8 mouse cellular contexts compared by ENCODE assay signal in the genomic region with DNA sequence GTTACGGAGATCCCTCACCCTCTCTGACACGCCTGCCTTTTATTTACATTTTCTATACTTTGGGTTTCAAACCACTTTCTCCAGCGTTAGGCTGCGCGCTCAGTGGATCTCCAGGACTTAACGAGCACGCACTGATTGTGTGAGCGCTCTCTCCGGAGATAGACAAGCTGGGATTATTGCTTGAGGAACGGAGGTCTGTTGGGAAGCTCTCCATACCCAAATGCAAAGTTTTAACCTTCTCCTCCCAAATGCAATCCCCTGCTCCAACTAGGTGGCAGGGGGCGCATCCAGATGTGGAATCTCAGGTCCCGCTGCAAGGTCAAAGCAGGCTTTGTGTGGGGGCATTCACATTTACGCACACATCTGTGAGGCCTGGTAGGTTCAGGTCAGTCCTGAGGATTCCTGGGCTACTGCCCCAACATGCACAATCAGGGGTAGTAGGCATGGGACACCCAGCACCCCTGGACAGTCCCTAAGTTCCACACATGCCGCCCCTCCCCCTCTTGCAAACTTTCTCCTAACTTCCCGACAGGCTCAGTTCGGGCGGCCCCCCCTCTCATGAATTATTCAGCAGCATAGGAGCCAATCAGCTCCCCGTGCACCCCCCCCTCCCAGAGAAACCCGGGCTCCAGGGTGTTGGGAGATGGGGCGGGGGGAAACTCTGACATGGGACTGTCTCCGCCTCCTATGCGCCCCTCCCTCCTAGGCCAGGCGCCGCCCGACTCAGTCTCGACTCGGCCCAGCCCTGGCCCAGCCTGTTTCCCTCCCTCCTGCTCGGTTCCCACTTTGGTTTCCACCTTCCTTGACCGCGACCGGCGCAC. TPM values are rescaled to one million over a fixed set of nuclear protein-coding genes. Genes with fewer than 3 reads are reported as not detected.
DNase-seq lines count a peak whose midpoint lies in the region; ATAC-seq and TF ChIP-seq lines count a peak whose summit lies in the region.

TSS of gene Ephb4 (plus strand) at position 726 of the 821 bp plus-strand sequence.

- under 1% methylated on average over 31 of the region's 32 CpGs for WGBS in forebrain, embryonic 16.5 days
- WGBS in liver, postnatal 0 days (ENCODE audit: insufficient replicate concordance), result 2% methylated on average over 28 of the region's 32 CpGs

- peak; percentile 48; the same call in 1 of the 2 replicates for TF ChIP-seq EP300 in liver, postnatal 0 days (IDR thresholded peaks at IDR 0.05; ENCODE audit: low read depth)

- H3K27me3 ChIP-seq in forebrain, embryonic 16.5 days (replicated peaks; ENCODE audit: control insufficient read depth, insufficient read depth, low read length), result peaks cover 6% of the 10 kb centered on the region; the same call in 1 of the 2 replicates
- peaks cover 37% of the 10 kb centered on the region for H3K27me3 ChIP-seq in liver, postnatal 0 days (ENCODE audit: insufficient read depth, low read length)

- H3K9ac ChIP-seq in forebrain, embryonic 16.5 days (replicated peaks; ENCODE audit: low read depth, low read length), result peak within 1 kb of the TSS; percentile 82
- peak within 1 kb of the TSS; percentile 74 for H3K9ac ChIP-seq in liver, postnatal 0 days (replicated peaks)

- peak; percentile 87 for ATAC-seq in forebrain, embryonic 16.5 days
- peak; percentile 83 for ATAC-seq in liver, postnatal 0 days

- intact Hi-C loops in heart, postnatal 10 days (cut with DNase I), result no loop called here

- TF ChIP-seq CTCF in liver, postnatal 0 days (IDR thresholded peaks at IDR 0.05; ENCODE audit: low read depth), result peak; percentile 25; the same call in 1 of the 2 replicates

- DNase-seq in ES-CJ7 (ENCODE audit: low read depth, low spot score), result peak; percentile 97
- DNase-seq in adrenal gland, postnatal 4 days (ENCODE audit: low spot score in 2 of 2), result peak; percentile 69 to 88
- DNase-seq in heart, postnatal 10 days, result peak; percentile 96 to 97
- DNase-seq in kidney, postnatal 36 days, result peak; percentile 98 to 99
- peak; percentile 84 for DNase-seq in liver, postnatal 0 days
- DNase-seq in ovary, adult 18-20 months (ENCODE audit: low spot score), result peak; percentile 95
- peak; percentile 84 to 94 for DNase-seq in urinary bladder, postnatal 36 days (ENCODE audit: low spot score in 2 of 2)

- H3K4me1 ChIP-seq in forebrain, embryonic 16.5 days (replicated peaks; ENCODE audit: control insufficient read depth, insufficient read depth, low read length), result peaks cover 42% of the 10 kb centered on the region
- peaks cover 16% of the 10 kb centered on the region for H3K4me1 ChIP-seq in liver, postnatal 0 days (ENCODE audit: insufficient read depth)

- H3K27ac ChIP-seq in forebrain, embryonic 16.5 days (ENCODE audit: low read length), result peak within 1 kb of the TSS; percentile 53; the same call in 1 of the 2 replicates
- H3K27ac ChIP-seq in liver, postnatal 0 days (ENCODE audit: low read depth), result peak within 1 kb of the TSS; percentile 87

- H3K36me3 ChIP-seq in forebrain, embryonic 16.5 days (ENCODE audit: control insufficient read depth, insufficient read depth), result no peaks in the 10 kb centered on the region
- H3K36me3 ChIP-seq in liver, postnatal 0 days (replicated peaks; ENCODE audit: insufficient read depth, low read length), result no peaks in the 10 kb centered on the region

- H3K9me3 ChIP-seq in forebrain, embryonic 16.5 days (ENCODE audit: control insufficient read depth, low read length), result no peaks in the 10 kb centered on the region
- no peaks in the 10 kb centered on the region for H3K9me3 ChIP-seq in liver, postnatal 0 days (ENCODE audit: low read length)

- H3K4me3 ChIP-seq in forebrain, embryonic 16.5 days (replicated peaks; ENCODE audit: low read length), result peak within 1 kb of the TSS; percentile 72
- H3K4me3 ChIP-seq in liver, postnatal 0 days (ENCODE audit: low read depth, low read length), result peak within 1 kb of the TSS; percentile 59

- H3K4me2 ChIP-seq in forebrain, embryonic 16.5 days (ENCODE audit: low read length), result peak within 1 kb of the TSS; percentile 99
- H3K4me2 ChIP-seq in liver, postnatal 0 days (ENCODE audit: low read depth, low read length), result peak within 1 kb of the TSS; percentile 74

RNA-seq across cellular contexts. Expression of gene Ephb4, which starts in this region (rescaled TPM):
- 10 to 100 TPM; 88.1 to 89.4 TPM for total RNA-seq in adrenal gland, postnatal 4 days (2021)
- 6.1 and 8.1 TPM in 2 replicates for polyA plus RNA-seq in forebrain, embryonic 16.5 days (2015; fragmentation: Nextera tagmentation; extraction: Ambion mirVana)
- 100 to 1,000 TPM; 103 to 111 TPM for total RNA-seq in heart, postnatal 10 days (2021)
- 5.7 and 5.9 TPM in 2 replicates for polyA plus RNA-seq in liver, postnatal 0 days (2015; fragmentation: Nextera tagmentation; extraction: Ambion mirVana)

Comparison
In these comparisons a context has a peak if more than half of its experiments do, and no peak if none do; other contexts are left out.
1. Peak in every context shown above with its lines: DNase-seq, ATAC-seq, H3K4me3 ChIP-seq and H3K27ac ChIP-seq.